Mouse (Mus musculus) neural tube, embryonic 11.5 days (tissue): ENCODE measurements at regions not wholly inside any gene's neighbourhood (a gene's known extent, or its start where the extent isn't known, plus 50 kb on each side); places are given as distances from the start of the nearest gene placed in this dataset.

Experiments used
- ATAC-seq: fragments of 200-750 bp; cut with Nextera tagmentation; 2 replicates; pipeline ENCODE4 v1.8.0; 2017; ENCODE audit warnings: moderate number of reproducible peaks, mild to moderate bottlenecking, moderate TSS enrichment, moderate library complexity; ENCODE audit not compliant: insufficient read depth, low FRiP score, low TSS enrichment
- DNase-seq: peaks from one replicate; pipeline ENCODE4 v3.0.0-alpha.2; 2015; ENCODE audit warnings: low spot score
- H3K27ac ChIP-seq: fragments of 300-500 bp; sonication (generic); 2 replicates; pipeline ENCODE4 v1.5.1; 2014; ENCODE audit warnings: low read depth, mild to moderate bottlenecking, low read length
- H3K27me3 ChIP-seq: fragments of 300-500 bp; sonication (generic); 2 replicates; pipeline ENCODE4 v1.6.1; 2014; ENCODE audit warnings: mild to moderate bottlenecking, low read length, mixed read lengths; ENCODE audit not compliant: control insufficient read depth, insufficient read depth
- H3K36me3 ChIP-seq: fragments of 300-500 bp; sonication (generic); 2 replicates; pipeline ENCODE4 v1.6.1; 2014; ENCODE audit warnings: mild to moderate bottlenecking, low read length, moderate library complexity, mixed read lengths; ENCODE audit not compliant: control insufficient read depth, insufficient read depth
- H3K4me1 ChIP-seq: fragments of 300-500 bp; sonication (generic); 2 replicates; pipeline ENCODE4 v1.6.1; 2014; ENCODE audit warnings: low read length, mixed read lengths; ENCODE audit not compliant: control insufficient read depth, insufficient read depth
- H3K4me2 ChIP-seq: fragments of 300-500 bp; sonication (generic); 2 replicates; pipeline ENCODE4 v1.6.1; 2014; ENCODE audit warnings: low read depth, mild to moderate bottlenecking, moderate library complexity
- H3K4me3 ChIP-seq: fragments of 300-500 bp; sonication (generic); 2 replicates; pipeline ENCODE4 v1.5.1; 2014; ENCODE audit warnings: low read depth, low read length
- H3K9ac ChIP-seq: fragments of 300-500 bp; sonication (generic); 2 replicates; pipeline ENCODE4 v1.6.1; 2014; ENCODE audit warnings: mild to moderate bottlenecking, low read length
- H3K9me3 ChIP-seq: fragments of 300-500 bp; sonication (generic); 2 replicates; pipeline ENCODE4 v1.6.1; 2016; ENCODE audit warnings: low read length; ENCODE audit not compliant: control insufficient read depth
- WGBS: fragments of 180-500 bp; shearing (Covaris S2); extraction: QIAGEN DNeasy Blood & Tissue Kit; methylation state at CpG from one replicate; pipeline ENCODE4 v1.1.7; 2014; 5-methylcytosine and 5-hydroxymethylcytosine counted together

GRCm38 (mm10) chr2:8562948-8563347, 1053.6 kb upstream of the Celf2 start:
- ATAC-seq (no peak), DNase-seq (no peak)
- H3K4me2 ChIP-seq = no peak overlapping the region
- no peaks in the 10 kb centered on the region for H3K27me3 ChIP-seq
- 87% methylated on average over 6 of the region's 6 CpGs for WGBS
- no peaks in the 10 kb centered on the region for H3K9me3 ChIP-seq
- H3K9ac ChIP-seq = no peak overlapping the region
- no peaks in the 10 kb centered on the region for H3K4me1 ChIP-seq
- H3K36me3 ChIP-seq = no peaks in the 10 kb centered on the region
- H3K4me3 ChIP-seq = no peak overlapping the region
- no peak overlapping the region for H3K27ac ChIP-seq

- no peak for DNase-seq
These were observed 1036.8 kb upstream of the Celf2 start for GRCm38 (mm10) chr2:8546116-8546515.

GRCm38 (mm10) chr2:8536842-8537241, 1027.5 kb upstream of the Celf2 start:
- H3K4me1 ChIP-seq = no peaks in the 10 kb centered on the region
- ATAC-seq (no peak), DNase-seq (no peak)
- H3K4me3 ChIP-seq = no peak overlapping the region
- H3K9me3 ChIP-seq = no peaks in the 10 kb centered on the region
- H3K4me2 ChIP-seq = no peak overlapping the region
- 10% methylated on average over 1 of the region's 1 CpGs for WGBS
- no peak overlapping the region for H3K27ac ChIP-seq
- no peaks in the 10 kb centered on the region for H3K27me3 ChIP-seq
- no peak overlapping the region for H3K9ac ChIP-seq
- no peaks in the 10 kb centered on the region for H3K36me3 ChIP-seq

More at GRCm38 (mm10) chr2:8546116-8546515, 1036.8 kb upstream of the Celf2 start:
- no peak for ATAC-seq
- Histone ChIP-seq H3K9ac (no peak overlapping the region), H3K27me3 (no peaks in the 10 kb centered on the region), H3K9me3 (no peaks in the 10 kb centered on the region), H3K4me2 (no peak overlapping the region), H3K27ac (no peak overlapping the region), H3K4me1 (no peaks in the 10 kb centered on the region), H3K4me3 (no peak overlapping the region), H3K36me3 (no peaks in the 10 kb centered on the region)

GRCm38 (mm10) chr2:8498466-8498865, 989.1 kb upstream of the Celf2 start:
- Histone ChIP-seq H3K4me1 (no peaks in the 10 kb centered on the region), H3K9me3 (no peaks in the 10 kb centered on the region), H3K27me3 (no peaks in the 10 kb centered on the region), H3K4me2 (no peak overlapping the region), H3K9ac (no peak overlapping the region), H3K27ac (no peak overlapping the region), H3K36me3 (no peaks in the 10 kb centered on the region), H3K4me3 (no peak overlapping the region)
- ATAC-seq (no peak), DNase-seq (no peak)
- 0% methylated on average over 1 of the region's 1 CpGs for whole genome bisulfite sequencing

- no peaks in the 10 kb centered on the region for H3K9me3 ChIP-seq
- WGBS = 34% methylated on average over 6 of the region's 6 CpGs
- no peak overlapping the region for H3K4me2 ChIP-seq
- ATAC-seq (peak; percentile 80), DNase-seq (peak; percentile 48)
- H3K4me3 ChIP-seq = no peak overlapping the region
- H3K4me1 ChIP-seq = 0 out of 2 replicates have a peak, but pooled peaks cover 3% of the 10 kb centered on the region
- no peak overlapping the region for H3K27ac ChIP-seq
- no peaks in the 10 kb centered on the region for H3K36me3 ChIP-seq
- H3K9ac ChIP-seq = no peak overlapping the region
- H3K27me3 ChIP-seq = no peaks in the 10 kb centered on the region
These were observed 968.6 kb upstream of the Celf2 start for GRCm38 (mm10) chr2:8477827-8478528.

DNA sequence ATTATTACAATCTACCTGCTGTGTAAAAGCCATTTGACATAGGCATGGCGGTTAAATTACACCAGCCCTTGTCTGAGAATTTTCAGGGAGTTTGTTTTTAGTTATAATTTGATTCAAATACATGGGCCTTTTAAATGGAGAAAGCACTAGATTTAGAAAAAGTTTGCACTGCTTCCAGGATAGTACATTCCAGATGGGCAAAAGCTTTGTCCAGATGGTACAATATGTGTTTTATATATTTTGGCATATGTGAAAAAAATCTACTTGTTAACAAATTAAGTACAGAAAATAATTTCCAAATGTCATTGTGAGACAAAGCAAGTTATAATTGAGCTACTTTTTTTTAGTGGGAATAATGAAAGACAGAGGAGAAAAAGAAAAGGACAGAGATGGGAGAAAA, 961.2 kb upstream of the Celf2 start:
- Histone ChIP-seq H3K36me3 (no peaks in the 10 kb centered on the region), H3K4me2 (no peak overlapping the region), H3K4me3 (no peak overlapping the region), H3K9me3 (no peaks in the 10 kb centered on the region), H3K4me1 (no peaks in the 10 kb centered on the region), H3K27ac (no peak overlapping the region), H3K9ac (no peak overlapping the region), H3K27me3 (no peaks in the 10 kb centered on the region)
- ATAC-seq = no peak
- DNase-seq = no peak
- WGBS = 95% methylated on average over 1 of the region's 1 CpGs

DNA sequence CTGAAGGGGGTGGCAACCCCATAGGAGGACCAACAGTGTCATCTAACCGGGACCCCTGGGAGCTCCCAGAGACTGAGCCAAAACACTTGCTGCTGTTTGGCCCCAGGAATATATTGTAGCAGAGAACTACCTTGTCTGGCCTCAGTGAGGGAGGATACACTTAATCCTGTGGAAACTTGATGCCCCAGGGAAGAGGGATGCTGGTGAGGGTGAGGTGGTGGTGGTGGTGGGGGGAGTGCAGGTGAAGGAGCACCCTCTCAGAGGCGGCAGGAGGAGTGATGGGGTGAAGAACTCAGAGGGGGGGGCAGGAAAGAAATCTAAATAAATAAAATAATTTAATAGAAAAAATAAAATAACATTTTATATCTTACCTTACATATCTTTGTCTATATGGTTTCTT, 959.6 kb upstream of the Celf2 start:
- H3K4me2 ChIP-seq = no peak overlapping the region
- H3K9me3 ChIP-seq = no peaks in the 10 kb centered on the region
- H3K27ac ChIP-seq = no peak overlapping the region
- ATAC-seq (no peak; the same call in 1 of the 2 replicates), DNase-seq (no peak)
- 57% methylated on average over 2 of the region's 2 CpGs for WGBS
- H3K4me1 ChIP-seq = no peaks in the 10 kb centered on the region
- no peak overlapping the region for H3K9ac ChIP-seq
- H3K36me3 ChIP-seq = no peaks in the 10 kb centered on the region
- no peaks in the 10 kb centered on the region for H3K27me3 ChIP-seq
- no peak overlapping the region for H3K4me3 ChIP-seq

- DNase-seq (no peak), ATAC-seq (no peak)
- H3K27me3 ChIP-seq = no peaks in the 10 kb centered on the region
- no peak overlapping the region for H3K27ac ChIP-seq
- no peak overlapping the region for H3K4me3 ChIP-seq
- no peaks in the 10 kb centered on the region for H3K36me3 ChIP-seq
- H3K4me2 ChIP-seq = no peak overlapping the region
- no peaks in the 10 kb centered on the region for H3K9me3 ChIP-seq
- H3K9ac ChIP-seq = no peak overlapping the region
- no peaks in the 10 kb centered on the region for H3K4me1 ChIP-seq
These were observed 959.0 kb upstream of the Celf2 start for GRCm38 (mm10) chr2:8468351-8468750.

DNA sequence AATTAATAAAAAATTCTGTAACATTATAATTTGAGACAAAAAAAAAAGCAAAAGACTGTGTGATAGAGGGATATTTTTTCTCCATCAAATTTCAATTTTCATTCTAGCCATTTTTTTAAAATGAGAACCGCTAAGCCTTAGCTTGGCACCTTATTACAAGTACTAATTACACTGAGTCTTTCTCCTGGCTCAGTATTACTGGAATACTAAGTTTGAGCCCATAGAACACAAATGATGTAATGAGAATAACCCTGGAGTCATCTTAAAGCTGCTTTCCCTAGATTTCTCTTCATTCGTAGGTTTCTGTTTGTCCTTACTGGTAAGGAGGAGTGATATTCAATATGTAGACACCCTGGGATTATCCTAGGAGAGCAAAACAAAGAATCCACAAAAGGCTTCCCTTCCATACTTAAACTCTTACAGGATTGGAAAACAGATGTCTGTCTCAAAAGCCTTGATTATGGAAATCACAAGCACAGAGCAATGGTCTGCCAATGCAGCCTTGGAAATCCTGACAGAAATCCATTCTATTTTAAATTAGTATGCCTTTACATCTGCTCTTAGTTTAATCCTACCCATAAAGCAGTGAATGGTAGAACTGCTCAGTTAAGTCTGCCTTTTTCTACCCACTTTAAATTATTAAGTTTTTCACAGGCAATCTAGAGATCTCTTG, 958.3 kb upstream of the Celf2 start:
- no peak for DNase-seq
- H3K36me3 ChIP-seq = no peaks in the 10 kb centered on the region
- no peak overlapping the region for H3K27ac ChIP-seq
- H3K4me1 ChIP-seq = no peaks in the 10 kb centered on the region
- no peak overlapping the region for H3K9ac ChIP-seq
- H3K4me2 ChIP-seq = no peak overlapping the region
- WGBS = 73% methylated on average over 2 of the region's 2 CpGs
- H3K4me3 ChIP-seq = no peak overlapping the region
- H3K9me3 ChIP-seq = no peaks in the 10 kb centered on the region
- no peak for ATAC-seq
- H3K27me3 ChIP-seq = no peaks in the 10 kb centered on the region
